Mouse (Mus musculus) spleen, postnatal 4 days (tissue): Measurements from ENCODE around the gene Mia2.
"Not testable (repeated sequence)": the region's sequence is repeated elsewhere in the genome, so short reads cannot be mapped to it uniquely, and the experiment has no call there.

Source experiments
- DNase-seq, 2 experiments: peaks; one replicate each; pipeline ENCODE4 v3.0.0; 2022; ENCODE audit warnings: low spot score in 2 of 2

Gene Mia2

GRCm38 (mm10) chr12:59228401-59228800, 132.8 kb downstream of the Mia2 start:
- no peak for DNase-seq

- no peak for DNase-seq
These were observed 142.8 kb downstream of the Mia2 start for GRCm38 (mm10) chr12:59238434-59238833.

- not testable (repeated sequence) for DNase-seq
These were observed 145.4 kb downstream of the Mia2 start for GRCm38 (mm10) chr12:59241031-59241430.
